Mouse (Mus musculus) kidney, adult 2 months (tissue): ENCODE data around the gene Ccser1. TPM values are rescaled to one million over a fixed set of nuclear protein-coding genes. Genes with fewer than 3 reads are reported as not detected.

Source experiments
- DNase-seq: peaks from one replicate; pipeline ENCODE4 v3.0.0; 2021
- H3K27ac ChIP-seq: fragments of 200-500 bp; 2 replicates; pipeline ENCODE4 v1.5.1; 2012; ENCODE audit warnings: low read depth, low read length, control low read depth, inconsistent platforms; ENCODE audit not compliant: insufficient read depth
- H3K27me3 ChIP-seq: fragments of 200-500 bp; replicated peaks from 2 replicates; pipeline ENCODE4 v1.6.1; 2012; ENCODE audit warnings: mild to moderate bottlenecking, moderate library complexity, low read length, inconsistent platforms; ENCODE audit not compliant: control insufficient read depth, insufficient read depth
- H3K36me3 ChIP-seq: fragments of 200-500 bp; 2 replicates; pipeline ENCODE4 v1.6.1; 2012; ENCODE audit warnings: mild to moderate bottlenecking, moderate library complexity, low read length, inconsistent platforms; ENCODE audit not compliant: control insufficient read depth, insufficient read depth
- H3K4me1 ChIP-seq: fragments of 200-500 bp; 2 replicates; pipeline ENCODE4 v1.6.1; 2011; ENCODE audit warnings: low read length; ENCODE audit not compliant: control insufficient read depth, insufficient read depth
- H3K4me3 ChIP-seq: fragments of 200-500 bp; 2 replicates; pipeline ENCODE4 v1.5.1; 2011; ENCODE audit warnings: mild to moderate bottlenecking, low read depth, low read length, control low read depth; ENCODE audit not compliant: insufficient read depth
- CTCF ChIP-seq: fragments of 200-500 bp; conservative IDR thresholded peaks from 2 replicates; pipeline ENCODE4 v1.5.1; 2011; ENCODE audit warnings: low read depth, mild to moderate bottlenecking, control low read depth, low read length, moderate library complexity, mixed read lengths; ENCODE audit not compliant: insufficient read depth, insufficient read length
- POLR2A ChIP-seq: fragments of 200-500 bp; IDR thresholded peaks from one replicate; pipeline ENCODE4 v1.6.1; 2011; ENCODE audit warnings: low read depth, low read length, control low read depth
- WGBS: fragments of 180-500 bp; shearing (Covaris S2); methylation state at CpG from one replicate; pipeline ENCODE4 v1.1.7; 2018; 5-methylcytosine and 5-hydroxymethylcytosine counted together
- polyA plus RNA-seq: library from polyadenylated mRNA; depleted of rRNA; stranded (reverse); fragments of >200 nt; gene quantifications from 2 replicates; pipeline ENCODE4 v1.2.3, GENCODE M21; 2012

Ccser1 gene
- polyA plus RNA-seq, 1 experiment = 5.1 TPM

DNA sequence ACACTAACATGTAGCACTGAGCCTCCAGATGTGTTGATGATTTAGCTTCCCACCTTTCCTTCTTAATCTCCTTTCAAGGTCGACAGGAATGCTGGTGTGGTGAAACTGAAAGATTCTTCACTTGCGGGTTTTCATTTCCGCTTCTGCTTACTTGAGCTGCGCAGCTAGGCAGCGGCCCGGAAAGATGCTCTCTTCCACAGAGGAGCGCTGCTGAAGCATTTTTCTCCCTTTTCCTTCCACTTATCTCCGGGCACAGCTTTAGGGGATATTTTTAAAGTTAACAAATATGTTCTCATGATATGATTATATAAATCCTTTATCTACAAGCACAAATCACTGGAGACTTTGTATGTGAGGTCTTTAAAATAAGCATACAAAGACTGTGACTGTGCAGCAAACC, 587.0 kb downstream of the Ccser1 start:
- no peaks in the 10 kb centered on the region for H3K27me3 ChIP-seq
- no peak overlapping the region for H3K27ac ChIP-seq
- H3K4me3 ChIP-seq = no peak overlapping the region
- no peak for DNase-seq
- no peak for TF ChIP-seq POLR2A
- no peak for TF ChIP-seq CTCF
- WGBS = 78% methylated on average over 8 of the region's 8 CpGs
- H3K36me3 ChIP-seq = no peaks in the 10 kb centered on the region
- H3K4me1 ChIP-seq = no peaks in the 10 kb centered on the region

- no peak for DNase-seq
- TF ChIP-seq CTCF (no peak), POLR2A (no peak)
- no peaks in the 10 kb centered on the region for H3K36me3 ChIP-seq
- WGBS = 82% methylated on average over 2 of the region's 2 CpGs
- no peaks in the 10 kb centered on the region for H3K4me1 ChIP-seq
- no peak overlapping the region for H3K4me3 ChIP-seq
- H3K27ac ChIP-seq = no peak overlapping the region
- no peaks in the 10 kb centered on the region for H3K27me3 ChIP-seq
Observed at GRCm38 (mm10) chr6:61786706-61787105, 606.6 kb downstream of the Ccser1 start.

GRCm38 (mm10) chr6:61800889-61801288, 620.8 kb downstream of the Ccser1 start:
- Histone ChIP-seq H3K4me1 (no peaks in the 10 kb centered on the region), H3K27me3 (no peaks in the 10 kb centered on the region), H3K4me3 (no peak overlapping the region), H3K27ac (no peak overlapping the region), H3K36me3 (no peaks in the 10 kb centered on the region)
- 38% methylated on average over 3 of the region's 3 CpGs for WGBS
- no peak for DNase-seq
- TF ChIP-seq CTCF (no peak), POLR2A (no peak)

DNA sequence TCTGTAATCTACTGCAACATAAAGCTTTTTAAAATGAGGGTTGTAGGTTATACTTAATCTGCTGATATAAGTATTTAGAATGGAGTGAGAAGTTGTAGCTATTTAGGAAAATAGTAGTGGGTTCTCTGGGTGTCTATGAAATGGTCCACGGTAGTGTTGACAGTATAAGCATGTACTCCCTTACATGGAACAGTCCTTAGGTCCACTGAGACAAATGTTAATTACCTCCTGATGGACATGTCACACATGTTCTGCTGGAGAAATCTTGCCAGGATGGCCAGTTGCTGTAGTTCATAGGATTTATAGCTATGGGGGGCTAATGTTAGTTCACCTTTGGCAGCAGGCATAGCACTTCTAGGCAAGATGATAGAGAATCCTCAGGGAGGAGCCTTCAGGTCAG, 625.4 kb downstream of the Ccser1 start:
- H3K27me3 ChIP-seq = no peaks in the 10 kb centered on the region
- H3K36me3 ChIP-seq = no peaks in the 10 kb centered on the region
- WGBS = 64% methylated on average over 1 of the region's 1 CpGs
- H3K4me3 ChIP-seq = no peak overlapping the region
- TF ChIP-seq POLR2A (no peak), CTCF (no peak)
- DNase-seq = no peak
- no peak overlapping the region for H3K27ac ChIP-seq
- H3K4me1 ChIP-seq = no peaks in the 10 kb centered on the region

DNA sequence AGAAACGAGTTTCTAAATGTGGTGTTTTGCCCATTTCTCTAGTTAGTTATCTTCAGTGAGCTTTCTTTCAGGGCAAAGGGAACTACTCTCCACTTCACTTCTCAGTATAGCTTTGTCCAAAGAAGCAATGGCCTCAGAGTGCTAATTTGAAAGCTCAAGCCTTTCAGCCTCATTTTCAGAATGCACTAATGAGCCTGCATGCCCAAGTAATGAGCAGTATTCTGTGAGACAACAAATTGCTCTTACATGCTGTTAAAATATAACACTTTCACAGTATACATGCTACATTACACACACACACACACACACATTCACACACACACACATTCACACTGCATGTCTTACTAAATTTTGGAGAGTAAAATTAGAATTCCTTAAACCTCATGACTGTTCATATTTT, 637.6 kb downstream of the Ccser1 start:
- WGBS = 72% methylated on average over 1 of the region's 1 CpGs
- no peaks in the 10 kb centered on the region for H3K36me3 ChIP-seq
- no peak for DNase-seq
- no peak overlapping the region for H3K27ac ChIP-seq
- H3K4me1 ChIP-seq = no peaks in the 10 kb centered on the region
- no peak overlapping the region for H3K4me3 ChIP-seq
- TF ChIP-seq CTCF = no peak
- TF ChIP-seq POLR2A = no peak
- no peaks in the 10 kb centered on the region for H3K27me3 ChIP-seq

- 93% methylated on average over 1 of the region's 1 CpGs for WGBS
- Histone ChIP-seq H3K4me1 (no peaks in the 10 kb centered on the region), H3K27ac (no peak overlapping the region), H3K36me3 (no peaks in the 10 kb centered on the region), H3K4me3 (no peak overlapping the region), H3K27me3 (no peaks in the 10 kb centered on the region)
- DNase-seq = no peak
- TF ChIP-seq POLR2A = no peak
- TF ChIP-seq CTCF = no peak
Observed at GRCm38 (mm10) chr6:61876302-61876701, 696.2 kb downstream of the Ccser1 start.

DNA sequence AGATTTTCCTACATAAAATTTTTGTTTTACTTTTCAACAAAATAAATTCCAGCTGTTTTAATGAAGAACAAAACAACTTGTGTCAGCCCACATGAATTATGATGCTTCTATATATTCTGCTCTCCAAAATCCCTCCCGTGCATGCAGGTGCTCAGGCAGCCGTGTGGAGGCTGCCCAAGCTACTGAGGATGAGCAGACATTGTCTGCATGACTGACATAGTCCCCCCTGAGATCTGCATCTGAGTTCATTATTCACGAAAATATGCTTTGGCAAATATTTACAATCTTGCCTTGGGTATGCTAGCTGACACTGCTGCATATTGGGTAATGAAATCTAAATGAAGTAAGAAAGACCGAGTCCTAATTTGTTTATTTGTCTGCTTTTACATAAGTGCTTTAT, 718.1 kb downstream of the Ccser1 start:
- H3K4me1 ChIP-seq = no peaks in the 10 kb centered on the region
- no peak overlapping the region for H3K27ac ChIP-seq
- WGBS = 57% methylated on average over 4 of the region's 4 CpGs
- TF ChIP-seq POLR2A (no peak), CTCF (no peak)
- no peak for DNase-seq
- H3K36me3 ChIP-seq = no peaks in the 10 kb centered on the region
- no peaks in the 10 kb centered on the region for H3K27me3 ChIP-seq
- no peak overlapping the region for H3K4me3 ChIP-seq

DNA sequence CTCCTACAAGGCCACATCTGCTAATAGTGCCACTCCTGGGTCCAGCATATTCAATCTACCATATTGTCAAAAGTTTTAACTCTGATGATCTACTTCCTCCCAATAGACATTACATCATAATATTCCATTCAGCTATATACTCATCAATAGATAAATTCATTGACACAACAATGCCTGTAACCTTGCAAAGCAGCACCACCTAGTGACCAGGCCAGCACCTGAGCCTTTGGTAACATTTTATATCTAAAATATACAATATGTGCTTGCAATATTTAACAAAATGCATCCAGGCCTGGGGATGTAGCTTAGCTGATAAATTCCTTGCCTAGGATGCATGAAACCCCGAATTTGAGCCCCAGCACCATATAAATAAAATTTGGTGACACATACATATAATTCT, 722.6 kb downstream of the Ccser1 start:
- WGBS = 8% methylated on average over 1 of the region's 1 CpGs
- TF ChIP-seq POLR2A (no peak), CTCF (no peak; the same call in 1 of the 2 replicates)
- Histone ChIP-seq H3K36me3 (no peaks in the 10 kb centered on the region), H3K4me3 (no peak overlapping the region), H3K27ac (no peak overlapping the region), H3K27me3 (no peaks in the 10 kb centered on the region), H3K4me1 (no peaks in the 10 kb centered on the region)
- peak; percentile 8 for DNase-seq
